Mouse (Mus musculus): ENCODE results near the gene Tmem163.

Gene Tmem163

DNA sequence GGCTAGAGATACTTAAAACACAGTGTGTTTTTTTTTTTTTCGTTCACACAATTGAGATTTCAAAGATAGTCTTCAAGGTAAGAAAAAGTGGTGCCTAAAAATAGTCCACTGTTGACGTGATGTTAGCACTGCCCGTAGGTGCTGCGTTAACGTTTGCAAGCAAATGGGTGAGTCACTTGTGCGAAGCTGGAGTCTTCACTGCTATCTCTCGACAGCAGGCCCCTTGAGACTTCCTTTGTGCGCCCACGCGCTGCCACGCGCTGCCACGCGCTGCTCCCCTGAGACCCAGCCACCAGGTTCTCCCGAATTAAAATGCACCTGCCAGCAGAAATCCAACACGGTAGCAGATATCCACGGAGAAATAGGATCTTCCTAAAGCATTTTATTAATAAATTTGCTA lies 178.6 kb downstream of the Tmem163 start:
- DNase-seq (ENCODE audit: low read depth, low spot score): no peak

DNA sequence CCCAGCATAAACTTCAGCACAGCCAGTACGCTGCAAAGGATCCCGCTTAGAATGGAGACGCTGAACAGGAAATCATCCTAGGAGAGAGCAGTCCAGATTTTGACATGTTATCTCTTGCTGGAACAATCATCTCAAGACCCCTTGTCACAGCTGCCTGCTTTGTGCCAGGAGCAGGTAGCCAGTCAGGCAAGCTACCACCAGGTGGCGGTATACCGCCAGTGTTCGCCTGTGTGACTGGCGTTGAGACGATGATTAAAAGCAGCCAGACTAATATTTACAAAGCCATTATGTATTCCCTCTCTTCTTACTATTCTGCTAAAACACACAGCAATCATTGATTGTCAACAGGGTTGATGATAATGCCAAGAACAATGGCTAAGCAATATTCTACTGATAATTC lies 179.1 kb downstream of the Tmem163 start:
- DNase-seq (ENCODE audit: low read depth, low spot score): peak; percentile 77

DNA sequence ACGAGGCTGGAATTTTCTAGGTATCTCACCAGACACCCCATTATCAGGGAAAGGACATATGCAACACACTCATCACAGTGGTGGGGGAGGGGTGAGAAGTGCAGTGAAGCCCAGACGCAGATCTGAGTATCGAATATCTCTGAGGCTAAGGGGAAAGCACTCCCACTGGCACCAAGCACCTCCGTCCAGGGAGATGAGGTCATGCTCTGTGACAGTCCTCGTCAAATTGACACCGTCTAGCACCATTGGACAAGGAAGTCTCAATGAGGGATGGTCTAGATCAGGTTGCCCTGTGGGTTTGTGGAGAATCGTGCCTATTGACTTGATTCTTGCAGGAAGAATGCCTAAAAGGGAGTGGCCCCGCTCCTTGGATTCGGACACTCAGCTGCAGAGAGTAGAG lies 180.6 kb downstream of the Tmem163 start:
- no peak for DNase-seq (ENCODE audit: low read depth, low spot score)

DNA sequence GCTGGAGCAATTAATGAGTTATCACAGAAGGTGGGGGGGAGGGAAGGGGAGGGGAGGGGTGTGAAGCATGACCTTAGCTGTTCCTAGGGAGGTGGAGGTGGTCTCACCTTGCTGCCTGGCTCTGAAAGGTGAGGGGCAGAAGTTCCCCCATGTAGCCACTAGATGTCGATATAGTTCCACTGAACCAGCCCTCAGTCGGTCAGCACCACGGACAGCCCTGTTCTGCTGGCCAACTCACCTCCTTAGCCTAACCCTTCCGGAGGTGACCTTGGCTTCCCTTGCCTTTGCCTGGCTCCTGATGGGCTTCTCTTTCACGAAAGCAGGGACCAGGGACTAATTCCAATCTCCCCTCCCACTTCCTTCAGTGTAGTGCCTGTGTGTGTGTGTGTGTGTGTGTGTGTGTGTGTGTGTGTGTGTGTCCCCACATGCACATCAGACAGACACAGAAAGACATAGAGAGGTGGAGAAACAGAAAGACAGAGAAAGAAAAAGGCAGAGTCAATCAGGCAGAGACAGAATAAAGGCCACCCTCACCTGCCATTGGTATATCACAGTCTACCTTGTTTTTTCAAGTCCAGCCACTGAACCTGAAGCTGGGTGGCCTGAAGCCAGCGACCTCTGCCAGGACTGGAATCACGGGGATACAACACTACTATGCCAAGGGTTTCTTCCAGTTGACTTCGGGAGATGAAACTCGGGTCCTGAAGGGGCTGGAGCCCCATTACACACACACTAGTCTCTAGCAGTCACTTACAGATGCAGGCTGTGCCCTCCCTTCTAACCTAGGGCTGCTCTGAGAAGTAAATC lies 182.4 kb downstream of the Tmem163 start:
- peak; percentile 72 for DNase-seq (ENCODE audit: low read depth, low spot score)

DNA sequence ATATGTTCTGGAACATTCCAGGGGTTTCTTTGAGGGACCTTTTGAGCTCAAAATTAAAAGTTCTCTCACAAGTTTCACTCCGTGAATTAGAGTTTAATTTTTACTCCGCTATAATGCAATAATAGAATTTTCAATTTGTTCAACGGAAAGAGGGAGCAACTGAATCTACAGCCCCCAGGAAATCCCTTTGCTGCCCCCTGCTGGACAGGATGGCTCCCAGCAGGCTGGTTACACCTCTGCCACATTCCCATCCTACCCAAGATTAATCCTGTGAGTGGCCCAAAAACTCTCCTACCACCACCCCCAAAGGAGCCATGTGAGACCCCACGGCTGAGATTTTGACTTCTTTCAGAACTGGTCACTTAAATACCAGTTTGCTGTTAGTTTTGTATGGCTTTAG lies 192.2 kb downstream of the Tmem163 start:
- peak; percentile 48 for DNase-seq (ENCODE audit: low read depth, low spot score)

DNA sequence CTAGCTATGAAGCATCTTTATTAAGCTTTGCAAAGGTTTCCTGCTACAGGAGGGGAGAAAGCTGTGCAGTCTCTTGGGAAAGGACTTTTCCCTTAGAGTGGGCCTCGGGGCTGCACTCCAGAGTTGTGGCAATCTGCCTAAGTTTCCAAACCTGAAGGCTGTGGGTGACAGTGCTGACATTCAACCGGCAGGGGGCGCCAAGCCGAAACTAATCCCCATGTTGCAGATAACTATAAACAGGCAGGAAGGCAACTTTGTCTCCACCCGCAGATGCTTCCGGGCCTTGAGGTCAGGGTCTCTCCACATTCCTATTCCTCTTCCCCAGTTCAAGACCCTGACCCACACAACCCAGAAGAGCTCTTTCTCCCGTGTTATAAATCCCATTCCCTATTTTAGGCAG lies 194.5 kb downstream of the Tmem163 start:
- DNase-seq (ENCODE audit: low read depth, low spot score): peak; percentile 64

DNA sequence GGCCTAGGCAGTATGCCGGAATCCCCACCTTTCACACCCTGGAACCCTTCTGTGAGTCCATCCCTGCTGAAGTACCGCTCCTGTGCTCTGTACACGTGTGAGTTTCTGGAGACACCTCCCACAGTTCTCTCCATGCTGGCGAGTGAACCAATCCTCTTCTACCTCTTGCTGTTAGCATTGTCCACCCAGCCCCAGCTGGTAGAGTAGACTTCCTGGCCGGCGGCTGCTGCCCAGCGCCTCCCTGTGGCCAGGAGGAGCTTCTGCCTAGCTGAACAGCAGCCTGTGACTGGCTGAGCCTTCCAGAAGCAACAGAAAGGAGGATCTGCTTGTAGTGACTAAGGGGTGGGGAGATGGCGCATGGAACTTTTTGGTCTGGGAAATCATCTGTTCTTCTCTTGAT lies 195.2 kb downstream of the Tmem163 start:
- DNase-seq (ENCODE audit: low read depth, low spot score): no peak

DNA sequence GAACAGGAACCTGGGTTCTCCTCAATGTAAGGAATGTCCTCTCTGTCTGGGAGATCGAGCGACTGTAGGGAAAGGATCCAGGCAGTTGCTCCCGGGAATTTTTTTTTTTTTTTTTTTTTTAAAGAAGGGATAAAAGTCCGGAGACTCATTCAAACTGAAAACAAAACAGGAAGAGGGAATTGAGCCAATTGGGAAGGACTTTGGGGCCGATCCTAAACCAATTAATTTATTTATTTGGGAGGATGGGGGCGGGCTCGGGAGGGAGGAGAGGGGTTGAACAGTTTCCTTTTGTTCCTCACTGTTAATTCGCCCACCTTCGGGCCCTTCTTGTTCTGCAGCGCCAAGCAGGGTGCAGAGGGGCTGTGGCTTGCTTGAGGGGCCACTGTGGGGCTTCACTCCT lies 196.4 kb downstream of the Tmem163 start:
- DNase-seq (ENCODE audit: low read depth, low spot score): no peak

DNA sequence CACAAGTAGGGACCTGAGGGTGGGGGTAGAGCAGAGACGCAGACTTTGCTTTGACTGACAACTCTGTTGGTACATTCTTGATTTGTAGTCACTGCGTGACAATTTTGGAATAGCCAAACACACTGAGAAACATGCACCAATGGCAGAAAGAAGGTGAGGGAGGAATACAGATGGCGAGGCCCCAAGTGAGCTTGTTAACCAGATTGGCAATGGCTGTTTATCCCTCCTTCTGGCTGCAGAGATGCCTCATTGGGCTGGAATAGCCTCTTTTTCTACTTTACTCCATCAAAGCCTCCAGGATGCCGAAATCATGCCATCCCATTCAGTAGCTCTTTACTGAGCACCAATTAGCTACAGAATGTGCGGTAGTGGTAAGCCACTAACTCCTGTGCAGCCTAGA lies 203.6 kb downstream of the Tmem163 start:
- DNase-seq (ENCODE audit: low read depth, low spot score): no peak

DNA sequence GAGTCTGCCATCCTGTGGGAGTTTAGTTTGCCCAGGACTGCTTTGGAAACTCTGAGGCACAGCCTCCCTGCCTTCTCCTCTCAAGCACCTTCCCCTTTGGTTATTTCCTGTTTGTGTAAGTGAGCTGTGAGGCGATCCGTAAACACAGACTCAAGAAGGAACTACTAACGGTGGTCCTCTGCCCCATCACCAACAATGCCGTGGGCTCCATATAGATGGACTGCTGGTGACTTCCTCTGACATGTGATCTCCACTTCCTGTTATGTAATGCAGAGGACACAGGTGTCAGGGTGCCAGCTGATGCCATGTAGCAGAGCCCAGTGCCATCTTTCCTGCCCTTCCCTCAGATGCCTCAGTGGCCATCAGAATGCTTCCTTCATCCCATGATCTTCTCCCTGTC lies 209.2 kb downstream of the Tmem163 start:
- DNase-seq (ENCODE audit: low read depth, low spot score): no peak

DNA sequence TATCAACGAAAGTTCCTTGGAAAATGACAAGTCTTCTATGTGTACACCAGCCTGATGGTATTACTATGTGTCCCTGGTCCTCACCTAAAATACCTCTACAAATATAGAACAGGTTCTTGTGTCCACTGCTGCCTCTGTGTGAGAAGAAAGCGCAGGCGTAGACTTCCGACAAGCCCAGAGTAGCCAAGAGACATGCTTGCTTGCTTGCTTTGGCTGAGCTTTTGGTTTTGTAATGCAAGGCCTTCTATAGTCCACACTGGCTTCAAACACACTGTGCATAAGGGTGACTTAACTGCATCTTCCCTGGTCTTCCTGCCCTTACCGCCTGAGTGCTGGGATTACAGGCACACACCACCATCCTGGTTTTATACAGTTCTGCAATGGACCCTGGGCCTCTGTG lies 212.1 kb downstream of the Tmem163 start:
- no peak for DNase-seq (ENCODE audit: low read depth, low spot score)

DNA sequence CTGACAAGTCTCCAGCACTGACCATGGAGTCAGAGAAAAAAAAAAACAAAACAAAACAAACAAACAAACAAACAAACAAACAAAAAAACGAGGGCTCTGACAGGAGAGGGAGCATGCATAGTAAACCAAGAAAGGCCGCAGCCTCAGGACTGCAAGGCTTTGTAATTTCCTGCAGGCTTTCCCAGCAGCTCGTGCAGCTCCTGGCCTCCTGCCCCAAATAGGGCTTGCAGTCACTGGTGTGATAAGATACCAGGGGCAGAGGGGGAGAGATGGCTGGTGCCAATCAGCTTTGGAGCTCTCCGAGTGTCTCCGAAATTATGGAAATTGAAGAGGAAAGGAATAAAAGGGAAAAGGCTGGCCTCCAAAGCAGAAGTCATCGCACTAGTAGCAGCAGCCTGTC lies 214.1 kb downstream of the Tmem163 start:
- DNase-seq (ENCODE audit: low read depth, low spot score): no peak

DNA sequence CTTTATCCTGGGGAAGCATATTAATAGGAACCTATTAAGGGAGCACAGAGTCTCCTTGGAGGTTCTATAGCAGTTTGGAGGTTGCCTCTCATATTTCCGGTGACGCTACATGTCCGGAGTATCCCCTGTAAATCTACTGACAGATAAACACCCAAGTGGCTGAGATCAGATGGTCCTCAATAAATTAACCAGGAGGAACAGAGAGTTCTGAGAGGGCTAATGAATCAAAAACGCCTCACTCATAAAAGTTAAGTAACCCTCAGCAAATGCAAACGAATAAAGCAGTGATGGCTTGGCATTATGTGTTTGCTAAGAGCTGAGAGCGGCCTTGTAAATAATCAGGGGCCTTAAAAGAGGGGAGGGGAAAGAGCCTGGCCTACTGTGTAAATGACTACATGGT lies 215.3 kb downstream of the Tmem163 start:
- DNase-seq (ENCODE audit: low read depth, low spot score): no peak

DNA sequence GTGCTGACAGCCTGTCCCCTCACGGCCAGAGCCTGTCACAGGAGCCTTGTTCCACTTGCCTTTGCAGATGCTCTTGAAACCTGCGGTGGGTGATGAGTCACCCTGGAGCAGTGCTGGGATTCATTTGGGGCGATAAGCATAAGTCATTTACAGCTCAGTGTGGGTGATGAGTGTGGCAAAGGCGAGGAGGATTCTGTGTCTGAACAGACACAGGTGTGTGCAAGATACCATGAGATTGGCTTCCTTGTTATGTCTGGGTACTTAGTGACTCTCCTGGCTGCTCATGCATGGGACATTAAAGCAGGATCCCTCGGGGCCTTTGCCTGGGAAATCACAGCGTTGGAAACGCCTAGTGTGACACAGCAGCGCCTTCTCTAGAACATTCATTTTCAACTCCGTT lies 218.3 kb downstream of the Tmem163 start:
- DNase-seq (ENCODE audit: low read depth, low spot score): no peak

DNA sequence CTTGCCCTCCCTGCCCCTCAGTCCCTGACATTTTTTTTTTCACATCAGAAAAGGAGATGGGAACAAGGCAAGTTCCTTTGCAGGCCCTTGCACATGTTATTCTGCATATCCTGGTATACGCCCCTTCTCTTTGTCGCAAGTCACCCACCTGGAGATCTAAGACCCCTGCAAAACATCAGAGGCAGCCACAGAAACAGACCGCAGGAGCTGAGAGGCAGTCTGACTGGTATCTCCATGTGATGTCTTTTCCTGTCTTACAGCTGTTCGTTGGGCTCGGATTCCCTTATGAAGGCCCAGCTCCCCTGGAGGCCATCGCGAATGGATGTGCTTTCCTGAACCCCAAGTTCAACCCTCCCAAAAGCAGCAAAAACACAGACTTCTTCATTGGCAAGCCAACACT lies 219.8 kb downstream of the Tmem163 start:
- DNase-seq (ENCODE audit: low read depth, low spot score): no peak

DNA sequence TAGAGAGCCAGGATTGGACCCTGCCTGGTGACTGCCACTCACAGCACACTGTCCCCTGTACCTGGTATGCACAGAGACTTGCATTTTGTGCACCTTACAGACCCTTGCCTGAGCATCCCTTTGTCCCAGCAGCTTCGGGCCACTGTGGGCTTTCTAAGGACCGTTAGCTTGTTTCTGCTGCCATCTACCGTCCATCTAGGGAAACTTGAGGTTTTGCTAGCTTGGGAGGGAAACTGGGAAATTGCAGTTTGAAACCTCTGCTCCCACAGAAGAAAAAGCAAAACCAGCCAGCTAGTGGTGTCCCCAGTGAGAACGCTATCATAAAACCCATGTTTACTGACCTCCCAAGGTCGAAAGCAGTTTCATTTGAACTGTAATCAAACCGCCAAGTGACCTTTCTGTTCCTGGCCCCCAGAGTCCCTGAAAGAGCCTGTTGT lies 220.3 kb downstream of the Tmem163 start:
- peak; percentile 79 for DNase-seq (ENCODE audit: low read depth, low spot score)

DNA sequence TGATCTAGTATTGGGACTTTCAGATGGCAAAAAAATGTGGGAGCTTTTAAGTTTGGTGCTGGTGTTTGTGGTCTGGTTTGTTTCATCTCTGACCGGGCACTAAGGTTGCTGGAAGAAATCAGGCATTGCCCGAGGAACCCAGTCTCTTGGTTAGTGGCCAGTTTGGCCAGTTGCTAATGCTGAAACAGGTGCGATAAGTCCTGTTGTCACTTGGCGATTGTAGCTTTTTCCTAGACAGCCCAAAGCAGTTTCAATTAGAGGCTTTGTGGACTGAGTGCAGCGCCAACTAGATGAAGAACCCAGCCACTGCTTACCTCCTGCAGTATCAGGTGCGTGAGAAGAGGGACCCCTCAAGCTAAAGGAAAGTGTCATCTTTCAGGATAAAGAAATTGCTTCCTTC lies 226.0 kb downstream of the Tmem163 start:
- DNase-seq (ENCODE audit: low read depth, low spot score): no peak

DNA sequence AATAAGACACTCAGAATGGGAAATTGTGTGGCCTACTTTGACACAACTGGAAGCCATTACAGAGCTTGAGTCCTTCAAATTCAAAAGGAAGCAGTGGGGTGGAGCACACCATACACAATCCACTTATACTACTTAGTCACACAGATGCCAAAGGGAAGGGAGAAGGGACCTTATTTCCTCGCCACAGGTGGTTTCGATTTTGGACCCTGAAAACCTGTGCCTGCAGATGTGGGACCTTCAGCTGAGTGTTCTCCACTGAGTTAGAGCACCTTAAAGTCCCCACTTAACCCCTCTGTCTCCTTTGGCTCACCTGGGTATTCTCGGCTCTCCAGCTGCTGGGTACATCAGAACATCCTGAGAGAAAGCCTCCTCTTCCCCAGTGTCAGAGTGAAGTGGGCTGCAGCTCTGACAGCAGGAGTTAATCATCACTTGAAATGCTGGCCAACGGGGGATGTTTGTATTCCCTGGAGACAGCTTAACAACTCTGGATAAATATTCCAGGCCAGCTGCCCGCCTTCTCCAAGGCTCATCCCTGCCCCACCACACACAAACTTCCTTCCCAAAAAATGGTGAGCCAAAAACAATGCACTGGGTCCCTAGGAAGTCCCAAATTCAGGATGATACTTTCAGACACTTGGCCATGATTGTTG lies 234.4 kb downstream of the Tmem163 start:
- peak; percentile 79 for DNase-seq (ENCODE audit: low read depth, low spot score)

DNA sequence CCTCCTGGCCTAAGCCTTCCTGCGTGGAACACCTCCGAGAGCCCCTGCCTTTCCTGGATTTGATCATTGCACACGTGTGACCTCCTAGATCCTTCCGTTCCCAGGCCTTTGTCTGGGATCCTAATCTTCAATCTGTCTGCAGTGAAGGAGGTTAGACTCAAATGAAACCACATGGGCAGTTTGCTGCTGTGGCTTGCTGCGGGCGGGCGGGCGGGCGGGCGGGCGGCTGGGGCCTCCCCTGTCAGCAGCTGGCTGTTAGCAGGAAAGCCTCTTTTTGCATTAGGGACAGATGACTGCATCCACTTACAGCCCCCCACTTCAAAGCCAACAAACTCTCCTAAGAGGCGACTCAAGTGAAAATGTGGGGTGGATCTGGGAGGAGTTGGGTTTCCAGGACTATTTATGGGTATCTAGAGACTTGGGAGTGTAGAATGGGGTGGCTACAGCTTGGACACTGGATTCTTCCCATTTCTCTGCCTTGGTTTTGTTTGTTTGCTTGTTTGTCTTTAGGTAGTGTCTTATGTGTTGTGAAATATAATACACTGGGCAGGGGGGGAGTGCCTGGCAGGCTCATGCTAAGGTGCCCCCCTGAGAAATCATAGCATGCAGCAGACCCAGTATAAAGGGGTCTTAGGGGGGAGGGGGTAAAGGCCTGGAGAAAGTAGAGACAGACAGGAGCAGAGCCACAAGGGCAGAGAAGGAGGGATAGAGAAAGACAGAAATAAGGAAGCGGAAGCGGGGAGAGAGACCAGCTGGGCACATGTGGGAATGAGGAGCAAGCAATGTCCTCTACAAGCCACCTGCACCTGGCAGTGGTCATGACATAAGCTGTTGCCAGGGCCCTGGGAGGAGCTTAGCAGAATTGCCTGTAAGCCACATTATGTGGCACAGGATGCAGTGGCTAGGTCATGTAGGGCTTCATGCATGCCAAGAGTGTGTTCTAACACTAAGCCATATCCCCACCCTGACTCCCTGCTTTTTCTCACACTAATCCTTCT lies 236.2 kb downstream of the Tmem163 start:
- DNase-seq (ENCODE audit: low read depth, low spot score): no peak

DNA sequence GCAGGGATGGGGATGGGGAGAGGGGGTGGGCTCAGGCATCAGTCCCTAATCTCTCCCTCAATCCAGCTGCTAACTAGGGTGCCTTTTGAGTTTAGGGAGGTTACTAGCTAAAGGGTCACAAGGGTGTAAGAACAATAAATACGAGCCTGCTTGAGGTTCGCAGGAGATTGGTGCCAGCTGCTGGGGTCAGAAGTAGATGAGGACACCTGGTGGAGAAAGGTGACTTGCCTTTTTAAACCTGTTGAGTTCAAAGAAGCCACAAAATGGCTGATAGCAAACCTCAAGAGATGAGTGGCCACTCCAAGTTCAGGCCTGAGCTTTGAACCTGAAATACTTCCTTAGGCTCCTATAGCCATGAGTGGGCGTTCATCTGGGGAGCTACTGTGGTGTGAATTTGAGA lies 237.6 kb downstream of the Tmem163 start:
- no peak for DNase-seq (ENCODE audit: low read depth, low spot score)

DNA sequence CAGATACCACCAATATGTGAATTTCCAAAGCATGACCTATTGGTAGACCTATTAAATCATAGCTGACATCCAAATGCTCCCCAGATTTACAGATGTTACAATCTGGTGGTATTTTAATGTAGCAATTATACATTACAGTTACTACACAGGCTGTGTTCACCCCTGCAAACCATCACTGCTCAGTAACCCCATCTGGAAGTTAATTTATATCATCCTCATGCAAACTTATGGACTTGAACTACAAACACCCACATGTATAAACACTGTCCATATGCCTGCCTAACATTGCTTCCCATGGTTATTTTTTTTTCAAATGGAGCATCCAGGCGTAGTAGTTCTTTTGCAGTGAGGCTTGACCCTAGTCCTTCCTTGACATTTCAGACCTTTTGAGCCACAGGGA lies 238.3 kb downstream of the Tmem163 start:
- DNase-seq (ENCODE audit: low read depth, low spot score): no peak

DNA sequence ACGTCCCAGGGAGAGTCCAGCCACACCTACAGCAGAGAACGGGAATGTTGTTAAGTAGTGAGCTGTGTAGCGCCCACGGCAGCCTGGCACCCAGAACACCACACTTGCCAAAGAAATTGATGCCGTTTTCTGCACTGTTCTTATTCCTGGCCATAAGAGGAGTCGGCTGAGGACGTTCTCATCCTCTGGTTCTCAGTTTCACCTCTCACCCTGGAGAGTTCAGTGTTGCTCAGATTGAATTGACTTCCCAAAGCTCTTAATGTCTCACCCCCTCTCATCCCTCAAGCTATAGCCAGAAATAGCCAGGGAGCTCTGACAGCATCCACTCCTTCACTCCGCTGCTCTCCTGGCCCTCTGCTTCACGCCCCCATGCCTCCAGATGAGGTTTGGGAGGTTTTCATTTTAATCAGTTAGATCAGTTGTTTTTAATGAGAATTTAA lies 239.9 kb downstream of the Tmem163 start:
- no peak for DNase-seq (ENCODE audit: low read depth, low spot score)

All from 3T3-L1 (cell line).